Mouse (Mus musculus): ENCODE results near the gene Nbr1. TPM values are rescaled to one million over a fixed set of nuclear protein-coding genes. Genes with fewer than 3 reads are reported as not detected.
"Not testable (repeated sequence)": the region's sequence is repeated elsewhere in the genome, so short reads cannot be mapped to it uniquely, and the experiment has no call there.

Gene Nbr1
- polyA plus RNA-seq, 1 experiment from 2014 or later: 63.9 TPM

DNA sequence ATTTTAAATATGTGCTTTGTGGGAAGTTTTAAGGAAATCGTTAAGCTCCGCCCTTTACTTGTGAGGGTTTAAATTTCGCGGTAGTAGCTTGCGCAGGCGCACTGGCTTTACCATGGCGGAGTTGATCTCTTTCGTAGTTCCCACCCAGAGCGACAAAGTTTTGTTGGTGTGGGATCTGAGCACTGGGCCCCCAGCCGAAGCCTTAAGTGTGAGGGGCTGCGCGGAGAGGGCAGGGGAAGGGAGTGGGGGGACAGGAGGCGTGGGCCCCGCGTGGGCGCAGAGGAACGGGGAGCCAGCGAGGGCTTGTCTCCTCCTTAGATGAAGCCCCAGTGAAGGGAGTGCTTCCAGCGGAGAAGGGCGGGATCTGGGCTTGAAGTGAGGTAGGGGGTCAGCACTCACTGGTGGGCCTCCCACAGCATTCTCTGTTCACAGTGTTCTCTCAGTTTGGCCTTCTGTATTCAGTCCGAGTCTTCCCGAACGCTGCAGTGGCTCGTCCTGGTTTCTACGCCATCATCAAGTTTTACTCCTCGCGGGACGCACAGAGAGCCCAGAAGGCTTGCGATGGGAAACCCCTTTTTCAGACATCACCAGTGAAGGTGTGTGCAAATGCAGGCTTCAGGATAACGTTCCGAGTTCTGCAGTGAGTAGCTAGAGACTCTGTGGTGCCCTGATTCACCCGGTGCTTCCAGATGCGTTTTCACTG is 76.1 kb downstream of the Nbr1 start:
- Histone ChIP-seq H3K27me3 (ENCODE audit: control insufficient read depth, insufficient read depth, low read length) (no peaks in the 10 kb centered on the region), H3K4me3 (ENCODE audit: low read length) (peak overlapping the region; percentile 39), H3K4me1 (ENCODE audit: control insufficient read depth, insufficient read depth, low read length) (0 out of 2 replicates have a peak, but pooled peaks cover 3% of the 10 kb centered on the region), H3K9ac (ENCODE audit: low read depth, low read length) (peak overlapping the region; percentile 68), H3K27ac (ENCODE audit: low read depth, low read length) (peak overlapping the region; percentile 96), H3K9me3 (ENCODE audit: control insufficient read depth, low read length) (no peaks in the 10 kb centered on the region), H3K4me2 (replicated peaks; ENCODE audit: low read depth, low read length) (peak overlapping the region; percentile 61), H3K36me3 (ENCODE audit: control insufficient read depth, insufficient read depth, low read length) (no peaks in the 10 kb centered on the region)
- WGBS: 1% methylated on average over 32 of the region's 33 CpGs
- ATAC-seq (ENCODE audit: low FRiP score, low TSS enrichment): peak; percentile 71

DNA sequence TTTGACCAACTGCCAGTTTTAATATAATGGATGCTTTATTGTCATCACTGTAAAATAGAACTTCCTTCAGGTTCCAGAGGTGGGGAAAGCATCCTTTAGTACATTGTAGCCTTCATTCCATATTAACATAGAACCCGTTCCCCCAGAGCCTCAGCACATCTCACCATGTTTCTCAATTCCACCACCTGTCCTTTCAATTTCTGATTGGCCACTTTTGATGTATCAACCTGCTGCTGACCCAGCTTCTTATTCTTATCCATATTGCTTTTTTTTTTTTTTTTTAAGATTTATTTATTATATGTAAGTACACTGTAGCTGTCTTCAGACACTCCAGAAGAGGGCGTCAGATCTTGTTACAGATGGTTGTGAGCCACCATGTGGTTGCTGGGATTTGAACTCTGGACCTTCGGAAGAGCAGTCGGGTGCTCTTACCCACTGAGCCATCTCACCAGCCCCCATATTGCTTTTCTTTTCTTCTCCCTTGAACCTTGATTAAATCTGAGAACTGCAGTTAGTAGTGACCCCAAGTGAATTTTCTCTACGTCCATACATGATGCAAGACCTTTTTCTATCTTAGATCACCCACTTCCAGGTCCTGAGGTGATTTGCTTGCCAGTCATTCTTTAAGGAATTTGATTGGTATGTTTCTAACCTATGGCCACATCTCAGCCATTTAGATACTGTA is 76.9 kb downstream of the Nbr1 start:
- not testable (repeated sequence) for ATAC-seq (ENCODE audit: low FRiP score, low TSS enrichment); H3K27ac ChIP-seq (ENCODE audit: low read depth, low read length); H3K4me1 ChIP-seq (ENCODE audit: control insufficient read depth, insufficient read depth, low read length); H3K36me3 ChIP-seq (ENCODE audit: control insufficient read depth, insufficient read depth, low read length); H3K27me3 ChIP-seq (ENCODE audit: control insufficient read depth, insufficient read depth, low read length); H3K9me3 ChIP-seq (ENCODE audit: control insufficient read depth, low read length)
- peak overlapping the region; percentile 61 for H3K4me2 ChIP-seq (replicated peaks; ENCODE audit: low read depth, low read length)
- peak overlapping the region; percentile 39; the same call in 1 of the 2 replicates for H3K4me3 ChIP-seq (ENCODE audit: low read length)
- 71% methylated on average over 4 of the region's 5 CpGs for WGBS
- peak overlapping the region; percentile 68; the same call in 1 of the 2 replicates for H3K9ac ChIP-seq (ENCODE audit: low read depth, low read length)

Other genes with a start within 250 kb of the Nbr1 start
- 112 and 164 TPM in 2 replicates for gene Becn1, start 249.9 kb upstream of the Nbr1 start, polyA plus RNA-seq (2014; fragmentation: Nextera tagmentation; extraction: Ambion mirVana)
- gene Psme3, start 235.9 kb upstream of the Nbr1 start, polyA plus RNA-seq (2014; fragmentation: Nextera tagmentation; extraction: Ambion mirVana): 113 and 130 TPM in 2 replicates
- gene Aoc2, start 227.1 kb upstream of the Nbr1 start, polyA plus RNA-seq (2014; fragmentation: Nextera tagmentation; extraction: Ambion mirVana): 1.9 TPM in 2 replicates
- 0.23 and 0.37 TPM in 2 replicates for gene Aoc3, start 221.5 kb upstream of the Nbr1 start, polyA plus RNA-seq (2014; fragmentation: Nextera tagmentation; extraction: Ambion mirVana)
- gene G6pc, start 184.6 kb upstream of the Nbr1 start, polyA plus RNA-seq (2014; fragmentation: Nextera tagmentation; extraction: Ambion mirVana): 0.08 TPM in 1 of 2 replicates, not detected in the other
- gene Aarsd1, start 134.5 kb upstream of the Nbr1 start, polyA plus RNA-seq (2014; fragmentation: Nextera tagmentation; extraction: Ambion mirVana): 85.2 and 99.0 TPM in 2 replicates
- gene Gm27029, start 127.4 kb upstream of the Nbr1 start, polyA plus RNA-seq (2014; fragmentation: Nextera tagmentation; extraction: Ambion mirVana): 10.4 and 11.5 TPM in 2 replicates
- 8.2 and 16.1 TPM in 2 replicates for gene Rundc1, start 127.1 kb upstream of the Nbr1 start, polyA plus RNA-seq (2014; fragmentation: Nextera tagmentation; extraction: Ambion mirVana)
- 8.9 and 10.3 TPM in 2 replicates for gene Ptges3l, start 126.8 kb upstream of the Nbr1 start, polyA plus RNA-seq (2014; fragmentation: Nextera tagmentation; extraction: Ambion mirVana)
- 430 and 578 TPM in 2 replicates for gene Rpl27, start 109.9 kb upstream of the Nbr1 start, polyA plus RNA-seq (2014; fragmentation: Nextera tagmentation; extraction: Ambion mirVana)
- 9.6 and 10.4 TPM in 2 replicates for gene Ifi35, start 103.7 kb upstream of the Nbr1 start, polyA plus RNA-seq (2014; fragmentation: Nextera tagmentation; extraction: Ambion mirVana)
- 7.0 and 10.8 TPM in 2 replicates for gene Rnd2, start 87.2 kb upstream of the Nbr1 start, polyA plus RNA-seq (2014; fragmentation: Nextera tagmentation; extraction: Ambion mirVana)
- gene Vat1, start 85.9 kb upstream of the Nbr1 start, polyA plus RNA-seq (2014; fragmentation: Nextera tagmentation; extraction: Ambion mirVana): 25.0 and 28.4 TPM in 2 replicates
- 8.7 and 22.0 TPM in 2 replicates for gene Brca1, start 194 bp upstream of the Nbr1 start, polyA plus RNA-seq (2014; fragmentation: Nextera tagmentation; extraction: Ambion mirVana)
- gene Tmem106a, start 30.1 kb downstream of the Nbr1 start, polyA plus RNA-seq (2014; fragmentation: Nextera tagmentation; extraction: Ambion mirVana): 3.8 and 4.8 TPM in 2 replicates
- not detected in 2 replicates for gene Gm11634, start 47.1 kb downstream of the Nbr1 start, polyA plus RNA-seq (2014; fragmentation: Nextera tagmentation; extraction: Ambion mirVana)
- 31.6 and 35.8 TPM in 2 replicates for gene Rdm1, start 75.0 kb downstream of the Nbr1 start, polyA plus RNA-seq (2014; fragmentation: Nextera tagmentation; extraction: Ambion mirVana)
- gene Arl4d, start 113.4 kb downstream of the Nbr1 start, polyA plus RNA-seq (2014; fragmentation: Nextera tagmentation; extraction: Ambion mirVana): 2.4 and 2.8 TPM in 2 replicates
- 26.0 and 38.1 TPM in 2 replicates for gene Dhx8, start 180.8 kb downstream of the Nbr1 start, polyA plus RNA-seq (2014; fragmentation: Nextera tagmentation; extraction: Ambion mirVana)
- gene Etv4, start 233.2 kb downstream of the Nbr1 start, polyA plus RNA-seq (2014; fragmentation: Nextera tagmentation; extraction: Ambion mirVana): 47.9 and 52.9 TPM in 2 replicates